Mouse (Mus musculus): Measurements from ENCODE around the gene Tars.

GRCm38 (mm10) chr15:11379431-11380086 lies 19.9 kb downstream of the Tars start:
- TF ChIP-seq CTCF (IDR thresholded peaks at IDR 0.05; ENCODE audit: control insufficient read depth, insufficient read depth, insufficient replicate concordance, low read depth, low read length) (no peak), POLR2A (IDR thresholded peaks at IDR 0.05; ENCODE audit: control insufficient read depth, low read depth, low read length) (no peak)
